Mouse (Mus musculus): ENCODE results near the gene Myof. TPM values are rescaled to one million over a fixed set of nuclear protein-coding genes. Genes with fewer than 3 reads are reported as not detected.

Myof gene
- total RNA-seq, 2 experiments from 2014 or later = 8.5 to 8.9 TPM

DNA sequence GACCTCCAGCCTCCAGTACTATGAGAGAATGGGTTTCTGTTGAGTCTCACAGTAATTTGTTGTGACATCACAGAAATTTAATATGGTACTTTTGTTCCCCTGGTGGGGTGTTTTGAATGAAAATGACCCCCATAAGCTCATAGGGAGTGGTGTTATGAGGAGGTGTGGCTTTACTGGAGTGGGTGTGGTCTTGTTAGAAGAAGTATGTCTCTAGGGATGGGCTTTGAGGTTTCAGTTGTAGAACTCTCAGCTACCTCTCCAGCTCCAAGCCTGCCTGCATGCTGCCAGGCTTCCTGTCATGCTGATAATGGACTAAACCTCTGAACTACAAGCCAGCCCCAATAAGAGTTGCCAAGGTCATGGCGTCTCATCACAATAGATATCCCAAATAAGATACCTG is 6.3 kb upstream of the Myof start:
- DNase-seq = no peak
- intact Hi-C loops (cut with DNase I; ENCODE audit: low total_unique reads) = loop anchor here (2.0 kb wide), 1 partner anchor 95 kb away; no protein-coding TSS in a partner anchor

DNA sequence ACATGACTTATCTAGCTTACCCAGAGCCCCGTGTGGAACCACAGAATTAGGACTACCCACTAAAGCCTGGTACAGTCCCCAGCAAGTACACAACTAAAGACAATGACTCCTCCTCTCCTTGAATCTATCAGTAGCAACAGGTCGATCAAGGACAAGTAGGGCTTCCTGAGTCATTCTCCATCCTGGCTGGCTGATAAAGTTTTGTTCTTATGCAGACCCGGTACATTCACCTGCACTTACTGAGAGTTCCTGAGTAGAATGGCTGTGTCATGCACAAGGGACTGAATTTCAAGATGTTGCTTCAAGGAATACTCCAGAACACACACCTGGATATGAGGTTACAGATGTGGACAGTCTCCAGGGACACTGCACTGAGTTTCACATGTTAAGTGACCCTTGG is 1.8 kb upstream of the Myof start:
- intact Hi-C loops (cut with DNase I; ENCODE audit: low total_unique reads) = no loop called here
- no peak for DNase-seq

DNA sequence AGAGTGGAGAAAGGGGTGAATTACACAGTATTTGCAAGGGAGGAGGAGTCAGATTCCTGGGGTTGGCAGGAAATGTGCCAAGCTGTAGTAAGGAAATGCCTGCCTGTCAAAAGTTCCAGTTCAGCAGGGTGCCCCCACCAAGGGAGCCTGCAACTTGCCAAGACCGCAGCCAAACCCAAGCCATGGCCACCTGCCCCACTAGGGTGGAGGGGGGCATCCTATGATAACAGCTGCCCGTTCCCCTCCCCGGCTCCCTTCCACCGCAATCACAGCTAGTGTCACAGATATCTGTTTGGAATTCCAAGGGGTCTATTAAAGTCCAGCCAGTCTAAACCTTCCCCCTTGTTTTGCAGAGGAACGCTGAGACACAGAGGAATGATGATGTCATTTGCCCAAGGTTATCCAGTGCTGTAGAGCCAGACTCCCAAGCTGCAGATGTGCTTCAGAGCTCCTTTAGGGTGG is 1.1 kb downstream of the Myof start:
- intact Hi-C loops (cut with DNase I; ENCODE audit: low total_unique reads) = no loop called here
- DNase-seq = peak; percentile 25

DNA sequence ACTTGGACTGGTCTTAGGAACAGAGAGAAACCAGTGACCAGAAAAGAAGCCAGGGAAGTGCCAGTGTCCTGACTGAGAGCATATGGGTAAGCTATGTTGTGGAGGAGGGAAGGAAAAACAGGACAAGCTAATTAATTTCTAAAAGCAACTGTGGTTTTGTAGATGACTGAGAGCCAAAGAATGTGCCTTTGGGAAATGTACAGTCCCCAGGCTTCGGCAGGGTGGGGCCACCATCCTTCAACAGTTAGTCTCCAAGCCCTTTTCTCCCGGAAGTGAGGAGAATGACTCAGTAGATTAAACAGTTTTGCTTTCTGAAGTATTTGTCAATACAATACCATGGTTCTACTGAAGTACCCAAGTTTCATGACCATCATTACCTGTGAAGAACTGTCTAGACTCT is 5.1 kb downstream of the Myof start:
- intact Hi-C loops (cut with DNase I; ENCODE audit: low total_unique reads) = no loop called here
- no peak for DNase-seq

DNA sequence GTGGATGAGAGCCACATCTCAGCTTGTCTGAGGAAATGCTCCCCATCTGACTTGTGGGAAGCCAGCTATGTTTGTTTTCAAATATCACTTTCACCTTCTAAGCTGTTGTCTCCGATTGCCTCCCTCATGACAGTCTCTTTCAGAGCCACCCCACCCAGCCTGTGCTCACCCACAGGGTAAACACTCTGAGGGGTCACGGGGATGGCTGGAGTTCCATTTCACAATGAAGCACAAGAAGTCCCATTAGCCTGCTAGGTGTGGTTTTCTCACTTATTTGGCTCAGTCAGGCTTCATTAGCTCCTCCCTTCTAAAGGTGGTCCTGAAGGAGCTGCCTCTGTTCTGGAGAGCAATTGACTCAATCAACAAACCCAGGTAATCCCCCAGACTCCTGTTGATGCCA is 7.6 kb downstream of the Myof start:
- intact Hi-C loops (cut with DNase I; ENCODE audit: low total_unique reads) = no loop called here
- no peak for DNase-seq

DNA sequence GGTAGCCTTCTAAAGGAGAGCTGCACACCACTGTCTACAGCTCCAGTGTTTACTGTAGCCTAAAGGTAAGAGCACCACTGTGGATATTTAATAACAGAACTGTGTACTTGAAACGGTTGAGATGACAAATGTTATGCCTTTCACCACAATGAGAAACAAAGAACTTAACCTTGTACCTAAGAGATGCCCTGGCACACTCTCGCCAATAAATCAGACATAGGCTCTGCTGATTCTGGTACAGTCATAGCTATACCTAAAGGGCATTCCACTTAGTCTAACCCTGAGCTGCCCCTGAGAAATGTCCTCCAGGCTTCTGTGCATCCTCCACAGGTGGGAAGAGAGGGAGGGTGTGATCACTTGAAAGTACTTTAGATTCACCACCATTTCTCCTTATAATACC is 8.7 kb downstream of the Myof start:
- no peak for DNase-seq
- intact Hi-C loops (cut with DNase I; ENCODE audit: low total_unique reads) = no loop called here

DNA sequence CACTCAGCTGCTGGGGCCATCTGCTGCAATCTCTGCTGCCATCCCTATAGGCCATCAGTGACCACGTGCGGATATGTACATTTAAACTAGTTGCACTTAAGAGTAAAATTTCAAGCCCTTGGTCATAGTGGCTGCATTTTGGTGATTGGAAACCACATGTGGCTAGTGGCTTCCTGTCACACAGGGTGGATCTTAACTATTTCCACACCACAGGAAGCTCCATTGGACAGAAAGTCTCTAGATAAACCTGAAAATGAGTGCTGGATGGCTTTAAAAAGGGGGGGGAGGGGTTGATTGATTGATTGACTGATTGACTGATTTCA is 9.7 kb downstream of the Myof start:
- DNase-seq = no peak
- intact Hi-C loops (cut with DNase I; ENCODE audit: low total_unique reads) = no loop called here

DNA sequence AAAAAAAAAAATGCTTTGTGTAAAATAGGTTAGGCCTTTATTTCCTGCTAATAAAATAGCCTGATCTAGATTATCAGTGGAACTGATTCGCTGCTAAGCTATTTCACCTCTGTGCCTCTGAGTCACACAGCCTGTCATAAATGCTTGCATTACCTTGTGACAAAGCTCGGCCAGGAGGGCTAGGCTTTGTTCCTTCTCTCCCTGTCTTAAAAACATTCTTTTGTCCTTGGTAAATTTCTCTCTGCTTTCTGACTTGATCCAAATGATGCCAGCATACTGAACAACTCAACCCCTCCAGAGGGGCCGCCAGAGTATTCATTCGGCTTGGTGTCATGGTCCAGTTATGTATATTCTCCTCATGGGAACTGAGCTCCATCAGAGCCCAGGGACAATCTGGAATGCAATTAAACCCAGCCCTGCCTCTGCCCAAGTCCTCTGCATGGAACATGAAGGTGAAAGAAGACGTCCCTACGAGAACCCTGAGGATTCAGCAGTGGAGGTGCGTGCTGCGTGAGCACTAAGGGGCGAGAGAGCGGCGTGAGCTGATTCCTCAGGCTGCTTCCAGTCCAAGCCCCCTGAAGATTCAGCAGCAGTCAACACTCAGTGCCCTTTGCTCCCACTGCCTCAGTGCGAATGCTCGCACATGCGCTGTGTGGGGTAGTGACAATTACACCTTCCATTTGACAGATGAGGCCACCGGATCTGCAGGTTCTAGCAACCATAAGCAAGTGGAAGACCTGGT is 10.2 kb downstream of the Myof start:
- intact Hi-C loops (cut with DNase I; ENCODE audit: low total_unique reads) = no loop called here
- no peak for DNase-seq

DNA sequence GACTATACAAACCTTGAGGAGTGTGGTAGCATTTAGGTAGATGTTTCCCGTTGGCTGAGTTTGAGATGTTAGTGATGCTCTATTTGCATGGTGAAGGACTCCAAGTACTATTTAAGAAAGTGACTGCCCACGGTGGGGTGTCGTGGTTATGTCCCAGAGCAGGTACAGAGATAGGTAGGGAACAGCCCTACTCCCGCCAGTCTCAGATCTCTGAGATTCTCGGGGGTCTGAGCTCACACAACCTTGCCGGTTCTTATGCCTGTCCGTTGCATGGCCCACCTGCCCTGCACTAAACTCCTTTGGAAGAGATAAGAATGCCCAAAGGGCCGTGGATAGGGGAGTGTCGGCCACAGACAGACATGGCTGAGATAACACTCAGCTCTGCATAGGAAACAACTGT is 12.2 kb downstream of the Myof start:
- no peak for DNase-seq
- intact Hi-C loops (cut with DNase I; ENCODE audit: low total_unique reads) = no loop called here

DNA sequence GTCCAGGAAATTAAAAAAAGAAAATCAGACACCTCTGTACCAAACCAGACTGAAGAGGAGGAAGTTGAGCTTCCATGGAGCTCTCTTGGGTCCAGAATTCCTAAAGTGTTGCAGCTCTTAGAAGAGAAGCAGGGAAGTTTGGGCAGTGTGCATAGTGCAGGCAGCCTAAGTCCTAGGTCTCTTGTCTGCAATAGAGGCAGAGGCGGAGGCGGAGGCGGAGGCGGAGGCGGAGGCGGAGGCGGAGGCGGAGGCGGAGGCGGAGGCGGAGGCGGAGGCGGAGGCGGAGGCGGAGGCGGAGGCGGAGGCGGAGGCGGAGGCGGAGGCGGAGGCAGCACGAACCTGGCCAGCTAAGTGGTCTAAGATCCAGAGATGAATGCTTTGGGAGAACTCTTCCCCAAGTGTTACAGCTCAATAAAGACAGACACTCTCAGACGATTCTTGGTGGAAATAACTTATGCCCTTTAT is 12.7 kb downstream of the Myof start:
- intact Hi-C loops (cut with DNase I; ENCODE audit: low total_unique reads) = no loop called here
- peak; percentile 68 for DNase-seq

DNA sequence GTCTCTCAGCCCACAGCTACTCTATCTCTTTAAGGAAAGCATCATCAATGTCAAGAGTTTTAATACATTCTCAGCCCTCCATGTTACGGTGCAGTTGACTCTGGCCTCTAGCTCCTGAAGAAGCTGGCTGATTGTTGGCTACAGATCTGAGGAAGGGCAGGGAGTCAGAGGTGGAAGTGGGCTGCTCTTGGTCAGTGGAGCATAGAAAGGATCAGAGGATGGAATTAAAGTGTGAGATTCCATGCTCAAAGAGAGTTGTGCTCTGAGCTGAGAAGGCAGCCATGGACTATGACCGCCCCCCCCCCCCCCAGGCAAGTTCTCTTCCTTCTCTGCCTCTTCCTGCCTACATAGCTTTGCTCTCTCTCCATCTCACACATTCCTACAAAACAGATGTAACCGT is 13.5 kb downstream of the Myof start:
- DNase-seq = no peak
- intact Hi-C loops (cut with DNase I; ENCODE audit: low total_unique reads) = no loop called here

DNA sequence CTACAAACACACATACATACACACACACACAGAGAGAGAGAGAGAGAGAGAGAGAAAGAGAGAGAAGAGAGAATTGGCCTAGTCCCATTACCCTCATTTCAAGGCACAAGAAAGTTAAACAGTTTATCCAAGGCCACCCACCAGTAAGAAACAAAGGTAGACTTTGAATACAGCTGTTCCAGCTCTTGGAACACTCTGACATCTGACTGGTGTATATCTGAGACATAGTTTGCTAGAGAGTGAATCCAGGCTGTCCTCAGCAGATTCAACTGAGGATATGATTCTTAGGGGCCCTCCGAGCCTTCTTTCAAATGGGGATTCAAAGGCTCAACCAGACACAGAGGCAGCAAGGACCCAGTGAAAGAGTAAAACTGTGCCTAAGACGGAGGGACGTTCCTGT is 14.1 kb downstream of the Myof start:
- intact Hi-C loops (cut with DNase I; ENCODE audit: low total_unique reads) = no loop called here
- DNase-seq = no peak

DNA sequence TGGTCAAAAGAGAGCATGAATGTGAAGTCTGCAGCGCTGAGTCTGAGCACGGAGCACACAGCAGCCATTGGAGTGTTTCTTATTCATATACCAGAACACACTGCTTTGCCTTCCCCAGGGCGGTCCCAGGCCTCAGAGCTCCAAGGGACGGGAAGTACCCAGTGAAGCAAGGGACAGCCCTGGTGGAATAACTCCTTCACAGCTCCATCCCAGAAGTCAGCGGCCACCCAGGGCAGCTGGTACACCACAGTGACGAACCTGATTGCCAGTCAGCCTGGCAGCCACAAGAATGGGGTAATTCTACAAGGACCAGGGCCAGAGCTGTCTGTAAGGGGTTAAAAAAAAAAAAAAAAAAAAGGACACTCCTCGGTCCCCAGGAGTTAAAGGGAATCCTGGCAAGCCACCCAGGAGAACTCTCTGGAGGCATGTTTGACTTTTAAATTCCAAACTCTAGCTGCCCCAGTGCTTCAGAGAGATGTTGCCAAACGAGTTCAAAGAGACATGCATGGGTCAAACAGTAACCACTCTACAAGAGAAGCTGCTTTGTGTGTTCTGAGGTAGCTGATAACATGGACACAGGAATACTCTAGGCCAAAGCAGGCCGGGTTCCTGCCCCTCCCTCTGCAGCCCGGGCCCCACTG is 15.4 kb downstream of the Myof start:
- DNase-seq = no peak
- intact Hi-C loops (cut with DNase I; ENCODE audit: low total_unique reads) = no loop called here

DNA sequence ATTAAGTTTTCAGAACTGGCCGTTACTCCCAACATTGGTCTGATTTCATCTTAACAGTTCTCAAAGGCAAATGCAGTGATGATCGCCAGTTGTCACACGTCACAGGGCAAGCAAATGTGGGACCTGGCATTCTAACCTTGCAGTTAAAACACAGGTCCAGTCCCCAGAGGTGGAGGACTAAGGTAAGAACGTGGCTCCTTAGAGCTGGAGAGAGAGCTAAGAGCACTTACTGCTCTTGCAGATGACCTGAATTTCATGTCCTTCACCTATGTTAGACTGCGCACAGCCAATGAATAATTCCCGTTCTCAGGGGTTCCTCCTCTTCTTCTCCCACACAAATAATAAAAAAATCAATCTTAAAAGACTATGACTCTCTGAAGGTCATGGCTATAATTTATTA is 16.0 kb downstream of the Myof start:
- intact Hi-C loops (cut with DNase I; ENCODE audit: low total_unique reads) = no loop called here
- no peak for DNase-seq

DNA sequence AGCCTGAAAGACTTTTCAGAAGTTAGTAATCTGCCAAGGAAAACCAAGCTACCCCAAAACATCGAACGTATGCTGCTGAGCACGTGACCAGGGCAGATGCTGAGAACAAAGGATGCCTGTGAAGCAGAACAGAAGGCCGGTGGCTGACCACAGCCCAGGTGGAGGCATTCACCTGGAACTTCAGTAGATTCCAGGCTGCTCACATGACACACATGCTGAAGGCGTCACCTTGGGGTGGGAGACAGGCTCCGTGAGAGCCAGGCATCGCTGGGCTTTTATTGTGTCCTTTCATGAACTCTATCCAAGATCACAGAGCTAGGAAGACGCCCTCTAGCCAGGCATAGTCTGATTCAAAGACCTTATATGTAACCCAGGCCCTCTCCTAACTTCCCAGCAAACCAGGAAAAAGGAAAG is 17.2 kb downstream of the Myof start:
- intact Hi-C loops (cut with DNase I; ENCODE audit: low total_unique reads) = no loop called here
- DNase-seq = no peak

DNA sequence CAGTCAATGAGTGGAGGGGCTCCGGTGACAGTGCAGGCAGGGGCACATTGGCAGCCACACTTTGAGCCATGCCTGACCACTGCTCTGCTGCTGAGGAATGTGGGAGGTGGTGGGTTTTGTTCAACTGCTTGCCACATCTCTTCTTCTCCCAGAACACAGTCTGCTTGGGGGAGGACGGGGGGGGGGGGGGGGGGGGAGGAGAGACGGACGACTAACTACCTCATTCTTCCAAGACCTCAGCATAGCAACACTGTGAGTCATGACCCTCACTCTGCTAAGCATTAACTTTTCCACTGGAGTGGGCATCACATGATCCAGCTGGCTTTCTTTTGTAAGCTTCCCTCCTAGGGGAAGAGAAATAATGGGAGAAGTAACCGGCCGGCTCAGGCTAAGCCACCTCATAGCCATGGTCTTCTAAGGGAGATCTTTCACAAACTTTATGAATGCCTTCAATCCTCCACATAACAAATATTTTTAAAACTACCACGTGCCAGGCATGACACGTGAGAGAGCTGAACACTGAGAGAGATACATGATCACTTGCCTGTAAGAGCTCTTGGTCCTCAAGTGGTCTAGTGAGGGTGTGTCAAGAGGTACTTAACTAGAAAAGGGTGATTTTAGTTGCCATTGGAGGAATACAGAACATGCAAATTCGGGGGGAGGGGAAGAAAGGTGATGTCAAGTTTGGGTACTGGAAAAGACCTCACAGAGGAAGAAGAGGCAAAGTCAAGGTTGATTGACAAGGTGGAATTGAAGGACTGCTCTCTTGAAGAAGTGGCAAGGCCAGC is 17.9 kb downstream of the Myof start:
- no peak for DNase-seq
- intact Hi-C loops (cut with DNase I; ENCODE audit: low total_unique reads) = no loop called here

DNA sequence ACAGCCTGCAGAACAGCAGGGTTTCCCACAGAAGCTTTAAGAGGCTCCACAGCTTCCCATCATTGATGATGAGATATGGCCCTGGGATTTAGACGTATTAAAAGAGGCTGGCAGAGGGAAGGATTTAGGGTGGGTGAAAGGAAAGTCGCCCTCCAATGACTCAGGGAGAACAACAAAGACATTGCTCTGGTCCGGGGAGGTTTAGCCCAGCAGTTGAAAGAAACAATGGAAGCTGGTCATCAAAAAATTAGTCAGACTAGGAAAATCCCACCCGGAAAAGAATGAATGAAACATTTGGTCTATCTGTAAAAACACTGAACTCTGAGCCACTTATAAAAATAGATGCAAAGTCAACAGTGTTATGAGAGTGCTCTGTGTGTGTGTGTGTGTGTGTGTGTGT is 19.8 kb downstream of the Myof start:
- no peak for DNase-seq
- intact Hi-C loops (cut with DNase I; ENCODE audit: low total_unique reads) = no loop called here

DNA sequence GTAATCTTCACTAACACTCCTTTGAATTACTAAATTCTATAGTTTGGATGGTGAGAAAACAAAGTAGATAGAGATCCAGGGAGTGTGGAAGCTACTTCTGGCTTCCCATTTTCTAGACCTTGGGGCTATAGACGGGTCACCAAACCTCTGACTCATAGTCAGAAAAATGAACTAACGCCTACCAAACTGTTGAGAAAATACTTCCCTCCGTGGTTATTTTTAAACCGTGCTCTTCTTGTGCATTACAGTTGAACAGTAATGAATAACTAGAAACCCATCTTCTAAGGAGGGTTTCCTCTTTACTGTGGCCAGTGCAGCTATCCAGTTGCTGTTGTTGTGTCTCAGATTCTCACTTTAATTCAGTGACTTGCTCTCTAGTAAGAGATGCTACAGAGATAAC is 20.7 kb downstream of the Myof start:
- intact Hi-C loops (cut with DNase I; ENCODE audit: low total_unique reads) = no loop called here
- DNase-seq = no peak

DNA sequence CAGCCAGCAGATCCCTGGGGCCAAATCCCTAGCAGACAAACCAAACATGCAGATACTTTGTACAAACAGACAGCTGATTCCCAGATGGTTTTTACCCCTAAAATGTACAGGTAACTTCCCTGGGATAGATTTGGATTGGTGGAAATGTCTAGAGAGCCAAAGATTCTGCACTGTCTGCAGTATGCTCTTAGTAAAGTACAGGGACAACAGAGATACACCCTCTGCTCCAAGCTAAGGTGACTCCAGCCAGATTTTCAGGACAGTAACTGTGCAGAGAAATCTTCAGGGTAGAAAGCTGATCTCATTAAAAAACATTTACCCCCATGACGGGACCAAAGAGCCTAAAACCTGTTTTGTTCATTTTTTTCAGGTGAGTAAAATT is 27.5 kb downstream of the Myof start:
- intact Hi-C loops (cut with DNase I; ENCODE audit: low total_unique reads) = no loop called here
- no peak for DNase-seq

DNA sequence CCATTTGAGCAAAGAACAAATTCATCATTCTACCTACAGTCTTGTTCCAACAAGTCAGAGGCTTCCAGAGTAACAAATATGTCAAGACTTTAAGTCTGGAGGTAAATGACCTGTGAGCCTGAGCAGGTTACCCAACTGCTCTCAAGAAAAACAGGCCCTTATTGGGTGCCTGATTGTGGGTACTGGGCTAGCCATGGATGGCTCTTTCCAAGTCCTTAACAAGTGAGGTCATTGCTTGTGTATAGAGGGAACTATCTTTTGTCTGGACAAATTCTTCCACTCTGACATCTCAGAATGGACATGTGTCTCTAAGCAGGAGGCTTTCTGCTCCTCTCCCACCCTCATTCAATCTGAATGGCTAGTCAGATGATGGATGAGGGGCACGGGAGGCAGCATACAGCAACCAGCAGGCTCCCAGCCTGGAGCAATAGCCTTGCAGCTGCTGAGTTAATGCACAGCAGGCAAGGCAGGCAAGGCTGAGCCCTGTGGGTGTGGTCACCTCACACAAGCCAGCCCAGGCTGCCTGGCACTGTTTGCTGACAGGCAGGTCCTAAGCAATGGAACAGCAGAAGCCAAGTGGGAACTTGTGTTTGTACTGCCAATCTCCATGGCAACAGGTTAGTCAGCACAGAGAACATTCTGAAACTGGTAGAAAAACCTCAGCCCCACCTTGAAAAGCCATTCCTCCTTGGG is 28.1 kb downstream of the Myof start:
- intact Hi-C loops (cut with DNase I; ENCODE audit: low total_unique reads) = no loop called here
- peak; percentile 64 for DNase-seq

All from gastrocnemius, postnatal 14 days (tissue).